Mouse (Mus musculus) hindbrain, embryonic 13.5 days (tissue): ENCODE results near the gene Bmp4. TPM values are rescaled to one million over a fixed set of nuclear protein-coding genes. Genes with fewer than 3 reads are reported as not detected.

ENCODE experiments used
- ATAC-seq: fragments of 200-750 bp; cut with Nextera tagmentation; 2 replicates; pipeline ENCODE4 v1.8.0; 2017; ENCODE audit warnings: moderate TSS enrichment; ENCODE audit not compliant: low FRiP score
- H3K27ac ChIP-seq: fragments of 300-500 bp; sonication (generic); 2 replicates; pipeline ENCODE4 v1.5.1; 2015; ENCODE audit warnings: inconsistent platforms, mild to moderate bottlenecking, moderate library complexity
- H3K27me3 ChIP-seq: fragments of 300-500 bp; sonication (generic); 2 replicates; pipeline ENCODE4 v1.6.1; 2015; ENCODE audit warnings: mild to moderate bottlenecking, inconsistent platforms
- H3K36me3 ChIP-seq: fragments of 300-500 bp; sonication (generic); 2 replicates; pipeline ENCODE4 v1.6.1; 2015; ENCODE audit warnings: mild to moderate bottlenecking, inconsistent platforms
- H3K4me1 ChIP-seq: fragments of 300-500 bp; sonication (generic); replicated peaks from 2 replicates; pipeline ENCODE4 v1.6.1; 2015; ENCODE audit warnings: inconsistent platforms
- H3K4me2 ChIP-seq: fragments of 300-500 bp; sonication (generic); 2 replicates; pipeline ENCODE4 v1.6.1; 2015; ENCODE audit warnings: inconsistent platforms, mild to moderate bottlenecking, moderate library complexity
- H3K4me3 ChIP-seq: fragments of 300-500 bp; sonication (generic); 2 replicates; pipeline ENCODE4 v1.5.1; 2015; ENCODE audit warnings: mild to moderate bottlenecking, inconsistent platforms
- H3K9ac ChIP-seq: fragments of 300-500 bp; sonication (generic); 2 replicates; pipeline ENCODE4 v1.6.1; 2015; ENCODE audit warnings: mild to moderate bottlenecking, inconsistent platforms
- H3K9me3 ChIP-seq: fragments of 300-500 bp; sonication (generic); 2 replicates; pipeline ENCODE4 v1.6.1; 2016; ENCODE audit warnings: inconsistent platforms
- WGBS: fragments of 180-500 bp; shearing (Covaris S2); methylation state at CpG from one replicate; pipeline ENCODE4 v1.1.7; 2015; 5-methylcytosine and 5-hydroxymethylcytosine counted together
- polyA plus RNA-seq: library from polyadenylated mRNA; unstranded; fragments of >200 nt; fragmentation: Nextera tagmentation; extraction: Ambion mirVana; gene quantifications from 2 replicates; pipeline ENCODE4 v1.2.1, GENCODE M21; 2015

Gene Bmp4
- polyA plus RNA-seq: 3.2 and 4.1 TPM in 2 replicates

- H3K27me3 ChIP-seq: peaks cover 88% of the 10 kb centered on the region
- H3K9ac ChIP-seq: peak within 1 kb of the TSS; percentile 43; the same call in 1 of the 2 replicates
- no peaks in the 10 kb centered on the region for H3K36me3 ChIP-seq
- H3K4me2 ChIP-seq: peak within 1 kb of the TSS; percentile 53
- ATAC-seq: no peak
- no peak within 1 kb of the TSS for H3K27ac ChIP-seq
- peak within 1 kb of the TSS; percentile 32 for H3K4me3 ChIP-seq
- 1% methylated on average over 26 of the region's 26 CpGs for WGBS
- no peaks in the 10 kb centered on the region for H3K9me3 ChIP-seq
- H3K4me1 ChIP-seq: peaks cover 51% of the 10 kb centered on the region
These were observed at the start of gene Bmp4 for GRCm38 (mm10) chr14:46390249-46390775. TSS of gene Bmp4 (minus strand) at chr14:46390669.

- no peaks in the 10 kb centered on the region for H3K36me3 ChIP-seq
- H3K4me1 ChIP-seq: no peaks in the 10 kb centered on the region
- WGBS: 86% methylated on average over 5 of the region's 5 CpGs
- H3K4me2 ChIP-seq: no peak overlapping the region
- H3K9me3 ChIP-seq: no peaks in the 10 kb centered on the region
- H3K27ac ChIP-seq: no peak overlapping the region
- no peaks in the 10 kb centered on the region for H3K27me3 ChIP-seq
- H3K9ac ChIP-seq: no peak overlapping the region
- no peak overlapping the region for H3K4me3 ChIP-seq
- ATAC-seq: no peak
These were observed 49.1 kb upstream of the Bmp4 start for GRCm38 (mm10) chr14:46439461-46440048.

GRCm38 (mm10) chr14:46436471-46437090 is 46.1 kb upstream of the Bmp4 start:
- H3K9ac ChIP-seq: no peak overlapping the region
- no peaks in the 10 kb centered on the region for H3K36me3 ChIP-seq
- no peak overlapping the region for H3K4me2 ChIP-seq
- no peaks in the 10 kb centered on the region for H3K27me3 ChIP-seq
- no peak overlapping the region for H3K27ac ChIP-seq
- no peaks in the 10 kb centered on the region for H3K9me3 ChIP-seq
- H3K4me1 ChIP-seq: no peaks in the 10 kb centered on the region
- no peak for ATAC-seq
- 23% methylated on average over 9 of the region's 9 CpGs for WGBS
- no peak overlapping the region for H3K4me3 ChIP-seq

GRCm38 (mm10) chr14:46430231-46430630 is 39.8 kb upstream of the Bmp4 start:
- no peak overlapping the region for H3K9ac ChIP-seq
- H3K4me2 ChIP-seq: no peak overlapping the region
- H3K9me3 ChIP-seq: no peaks in the 10 kb centered on the region
- ATAC-seq: no peak
- 96% methylated on average over 5 of the region's 5 CpGs for WGBS
- H3K27me3 ChIP-seq: no peaks in the 10 kb centered on the region
- no peaks in the 10 kb centered on the region for H3K36me3 ChIP-seq
- H3K27ac ChIP-seq: no peak overlapping the region
- H3K4me3 ChIP-seq: no peak overlapping the region
- H3K4me1 ChIP-seq: no peaks in the 10 kb centered on the region

- H3K27me3 ChIP-seq: no peaks in the 10 kb centered on the region
- WGBS: 95% methylated on average over 13 of the region's 13 CpGs
- H3K4me3 ChIP-seq: no peak overlapping the region
- no peaks in the 10 kb centered on the region for H3K4me1 ChIP-seq
- ATAC-seq: no peak
- H3K36me3 ChIP-seq: no peaks in the 10 kb centered on the region
- H3K27ac ChIP-seq: no peak overlapping the region
- H3K9me3 ChIP-seq: no peaks in the 10 kb centered on the region
- no peak overlapping the region for H3K4me2 ChIP-seq
- H3K9ac ChIP-seq: no peak overlapping the region
These were observed 36.8 kb upstream of the Bmp4 start for GRCm38 (mm10) chr14:46427251-46427650.

- H3K4me2 ChIP-seq: no peak overlapping the region
- H3K4me3 ChIP-seq: no peak overlapping the region
- H3K27ac ChIP-seq: no peak overlapping the region
- H3K27me3 ChIP-seq: 0 out of 2 replicates have a peak, but pooled peaks cover 2% of the 10 kb centered on the region
- no peak for ATAC-seq
- no peak overlapping the region for H3K9ac ChIP-seq
- WGBS: 84% methylated on average over 3 of the region's 3 CpGs
- no peaks in the 10 kb centered on the region for H3K9me3 ChIP-seq
- H3K4me1 ChIP-seq: 0 out of 2 replicates have a peak, but pooled peaks cover 6% of the 10 kb centered on the region
- no peaks in the 10 kb centered on the region for H3K36me3 ChIP-seq
These were observed 31.4 kb upstream of the Bmp4 start for GRCm38 (mm10) chr14:46421823-46422222.

- ATAC-seq: no peak
- 57% methylated on average over 11 of the region's 11 CpGs for WGBS
- no peak overlapping the region for H3K4me2 ChIP-seq
- 0 out of 2 replicates have a peak, but pooled peaks cover 2% of the 10 kb centered on the region for H3K27me3 ChIP-seq
- H3K27ac ChIP-seq: no peak overlapping the region
- H3K4me3 ChIP-seq: no peak overlapping the region
- H3K4me1 ChIP-seq: 0 out of 2 replicates have a peak, but pooled peaks cover 6% of the 10 kb centered on the region
- no peaks in the 10 kb centered on the region for H3K9me3 ChIP-seq
- H3K36me3 ChIP-seq: no peaks in the 10 kb centered on the region
- no peak overlapping the region for H3K9ac ChIP-seq
These were observed 28.8 kb upstream of the Bmp4 start for GRCm38 (mm10) chr14:46419269-46419668.

GRCm38 (mm10) chr14:46418371-46419097 is 28.1 kb upstream of the Bmp4 start:
- ATAC-seq: 0 out of 2 replicates have a peak, but pooled peaks have one; percentile 13
- WGBS: 76% methylated on average over 15 of the region's 15 CpGs

GRCm38 (mm10) chr14:46412497-46413000 is 22.1 kb upstream of the Bmp4 start:
- H3K4me3 ChIP-seq: no peak overlapping the region
- H3K36me3 ChIP-seq: no peaks in the 10 kb centered on the region
- no peaks in the 10 kb centered on the region for H3K4me1 ChIP-seq
- no peak overlapping the region for H3K4me2 ChIP-seq
- no peak overlapping the region for H3K27ac ChIP-seq
- H3K27me3 ChIP-seq: no peaks in the 10 kb centered on the region
- no peak for ATAC-seq
- WGBS: 66% methylated on average over 7 of the region's 7 CpGs
- no peaks in the 10 kb centered on the region for H3K9me3 ChIP-seq
- H3K9ac ChIP-seq: no peak overlapping the region

More at GRCm38 (mm10) chr14:46418371-46419097, 28.1 kb upstream of the Bmp4 start:
- Histone ChIP-seq H3K27ac (no peak overlapping the region), H3K36me3 (no peaks in the 10 kb centered on the region), H3K4me3 (no peak overlapping the region), H3K9ac (no peak overlapping the region), H3K4me2 (no peak overlapping the region), H3K27me3 (0 out of 2 replicates have a peak, but pooled peaks cover 2% of the 10 kb centered on the region), H3K4me1 (0 out of 2 replicates have a peak, but pooled peaks cover 6% of the 10 kb centered on the region), H3K9me3 (no peaks in the 10 kb centered on the region)

- 57% methylated on average over 4 of the region's 4 CpGs for WGBS
- ATAC-seq: no peak
- H3K9ac ChIP-seq: no peak overlapping the region
- no peaks in the 10 kb centered on the region for H3K27me3 ChIP-seq
- no peak overlapping the region for H3K4me2 ChIP-seq
- no peaks in the 10 kb centered on the region for H3K36me3 ChIP-seq
- no peak overlapping the region for H3K27ac ChIP-seq
- no peak overlapping the region for H3K4me3 ChIP-seq
- no peaks in the 10 kb centered on the region for H3K4me1 ChIP-seq
- no peaks in the 10 kb centered on the region for H3K9me3 ChIP-seq
These were observed 20.2 kb upstream of the Bmp4 start for GRCm38 (mm10) chr14:46410557-46411120.

GRCm38 (mm10) chr14:46409016-46409415 is 18.5 kb upstream of the Bmp4 start:
- H3K4me1 ChIP-seq: no peaks in the 10 kb centered on the region
- H3K4me3 ChIP-seq: no peak overlapping the region
- H3K9me3 ChIP-seq: no peaks in the 10 kb centered on the region
- H3K27me3 ChIP-seq: no peaks in the 10 kb centered on the region
- no peak for ATAC-seq
- WGBS: 81% methylated on average over 10 of the region's 10 CpGs
- H3K4me2 ChIP-seq: no peak overlapping the region
- H3K36me3 ChIP-seq: no peaks in the 10 kb centered on the region
- no peak overlapping the region for H3K27ac ChIP-seq
- no peak overlapping the region for H3K9ac ChIP-seq

- WGBS: 92% methylated on average over 3 of the region's 3 CpGs
- no peak for ATAC-seq
- Histone ChIP-seq H3K27me3 (no peaks in the 10 kb centered on the region), H3K4me3 (no peak overlapping the region), H3K4me1 (no peaks in the 10 kb centered on the region), H3K9ac (no peak overlapping the region), H3K27ac (no peak overlapping the region), H3K9me3 (no peaks in the 10 kb centered on the region), H3K4me2 (no peak overlapping the region), H3K36me3 (no peaks in the 10 kb centered on the region)
These were observed 17.9 kb upstream of the Bmp4 start for GRCm38 (mm10) chr14:46408319-46408718.
